Mouse (Mus musculus): ENCODE data around the gene Adh7. TPM values are rescaled to one million over a fixed set of nuclear protein-coding genes. Genes with fewer than 3 reads are reported as not detected.

The Adh7 gene
- total and polyA plus RNA-seq, 3 experiments, result not detected

DNA sequence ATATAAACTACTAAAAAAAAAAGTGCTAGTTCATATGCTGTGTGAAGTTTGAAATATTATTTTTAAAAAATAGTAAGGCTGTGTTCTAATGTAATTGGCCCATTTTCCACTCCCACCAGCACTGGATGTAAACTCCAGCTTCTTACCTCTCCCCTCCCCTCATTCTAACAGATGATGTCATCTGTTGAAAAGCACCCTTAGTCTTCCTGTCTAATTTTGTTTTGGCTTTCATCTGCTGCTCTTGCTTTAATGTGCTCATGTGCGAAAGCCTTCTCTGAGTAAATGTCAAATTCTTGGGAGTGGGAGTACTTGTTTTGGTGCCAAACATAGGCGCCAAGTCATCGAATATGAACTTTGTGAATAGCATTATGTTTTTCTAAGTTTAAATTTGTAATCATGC lies 47.1 kb downstream of the Adh7 start (continued):
- TF ChIP-seq GABPA (IDR thresholded peaks at IDR 0.05; ENCODE audit: low read depth, low read length), result no peak
- TF ChIP-seq GATA1 (IDR thresholded peaks at IDR 0.05; ENCODE audit: low read depth, low read length), result no peak
- no peak for TF ChIP-seq MXI1 (IDR thresholded peaks at IDR 0.05; ENCODE audit: low read depth, low read length)
- no peak for TF ChIP-seq CHD2 (IDR thresholded peaks at IDR 0.05; ENCODE audit: low read length)

DNA sequence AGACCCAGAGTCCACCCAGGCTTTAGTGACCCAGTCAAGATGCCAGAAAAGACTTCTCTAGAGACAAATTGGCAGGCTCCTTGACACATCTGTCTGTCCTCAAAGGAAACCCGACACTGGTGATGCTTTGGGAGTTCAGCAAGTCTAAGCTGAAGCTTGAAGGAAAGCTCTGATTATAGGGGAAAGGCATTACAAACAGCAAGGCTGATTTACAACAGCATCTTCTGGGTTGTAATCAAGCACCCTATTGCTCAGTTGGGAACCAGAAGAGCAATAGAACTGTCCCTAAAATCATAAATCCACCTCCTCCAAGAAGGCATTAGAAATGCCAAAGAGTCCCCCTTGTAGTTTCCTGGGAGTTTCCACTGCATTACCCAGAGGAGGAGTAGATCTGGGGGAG lies 52.9 kb downstream of the Adh7 start:
- H3K27me3 ChIP-seq (ENCODE audit: control insufficient read depth in 1 of 2, insufficient read depth in 2 of 2, low read length in 2 of 2), result peaks cover 14 to 20% of the 10 kb centered on the region in 2 experiments
- no peak overlapping the region for H3K27ac ChIP-seq (ENCODE audit: control insufficient read depth, low read depth, low read length)
- DNase-seq (ENCODE audit: low read depth, low spot score), result no peak
- no peak overlapping the region for H3K4me3 ChIP-seq (ENCODE audit: control insufficient read depth in 1 of 2, insufficient read depth in 1 of 2, low read depth in 2 of 2, low read length in 2 of 2)
- no peak for TF ChIP-seq HCFC1 (IDR thresholded peaks at IDR 0.05; ENCODE audit: low read depth, low read length)
- no peak for TF ChIP-seq MYC (IDR thresholded peaks at IDR 0.05; ENCODE audit: low read depth, low read length)
- no peak for TF ChIP-seq CTCF (IDR thresholded peaks at IDR 0.05 in 2 of 3, conservative IDR thresholded peaks at IDR 0.05 in 1 of 3; ENCODE audit: control insufficient read depth in 1 of 3, insufficient read depth in 1 of 3, low read depth in 2 of 3, low read length in 3 of 3, poor library complexity in 1 of 3, severe bottlenecking in 1 of 3)
- TF ChIP-seq SMC3 (IDR thresholded peaks at IDR 0.05; ENCODE audit: low read depth, low read length), result no peak
- TF ChIP-seq USF1 (IDR thresholded peaks at IDR 0.05; ENCODE audit: low read depth, low read length), result no peak
- no peak for TF ChIP-seq ZC3H11A (IDR thresholded peaks at IDR 0.05; ENCODE audit: low read depth, low read length)
- H3K36me3 ChIP-seq (ENCODE audit: control insufficient read depth in 1 of 2, insufficient read depth in 2 of 2, low read length in 2 of 2), result no peaks in the 10 kb centered on the region
- no peak overlapping the region for H3K9ac ChIP-seq (ENCODE audit: control insufficient read depth, low read depth, low read length, poor library complexity, severe bottlenecking)
- H3K79me2 ChIP-seq (ENCODE audit: control insufficient read depth, insufficient read depth, low read length, poor library complexity), result no peaks in the 10 kb centered on the region
- no peaks in the 10 kb centered on the region for H3K4me1 ChIP-seq (ENCODE audit: control insufficient read depth in 1 of 2, insufficient read depth in 2 of 2, low read length in 2 of 2)
- H3K9me3 ChIP-seq (replicated peaks; ENCODE audit: insufficient read depth, low read length), result no peaks in the 10 kb centered on the region

DNA sequence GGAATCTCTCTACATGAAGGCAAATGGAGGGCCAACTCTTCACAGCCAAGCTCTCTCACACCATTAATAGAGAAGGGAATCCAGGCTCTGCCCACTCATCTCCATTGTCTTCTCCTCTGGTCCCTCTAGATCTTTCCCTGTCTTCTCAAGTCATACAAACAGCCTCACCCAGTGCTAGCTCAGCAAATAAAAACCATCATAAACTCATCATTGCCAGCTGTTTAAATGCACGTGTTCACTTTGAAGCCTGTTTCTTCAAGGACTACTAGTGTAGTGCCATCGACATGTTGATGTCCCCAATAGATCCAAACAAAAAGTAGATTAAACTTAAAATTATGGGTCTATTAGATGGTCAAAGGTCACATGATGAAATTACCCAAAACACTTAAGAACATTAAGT lies 53.7 kb downstream of the Adh7 start:
- no peaks in the 10 kb centered on the region for H3K36me3 ChIP-seq (ENCODE audit: control insufficient read depth in 1 of 2, insufficient read depth in 2 of 2, low read length in 2 of 2)
- no peak overlapping the region for H3K27ac ChIP-seq (ENCODE audit: control insufficient read depth, low read depth, low read length)
- peaks cover 11 to 20% of the 10 kb centered on the region in 2 experiments for H3K27me3 ChIP-seq (ENCODE audit: control insufficient read depth in 1 of 2, insufficient read depth in 2 of 2, low read length in 2 of 2)
- H3K79me2 ChIP-seq (ENCODE audit: control insufficient read depth, insufficient read depth, low read length, poor library complexity), result no peaks in the 10 kb centered on the region
- H3K9me3 ChIP-seq (replicated peaks; ENCODE audit: insufficient read depth, low read length), result no peaks in the 10 kb centered on the region
- DNase-seq (ENCODE audit: low read depth, low spot score), result no peak
- H3K9ac ChIP-seq (ENCODE audit: control insufficient read depth, low read depth, low read length, poor library complexity, severe bottlenecking), result no peak overlapping the region
- H3K4me3 ChIP-seq (ENCODE audit: control insufficient read depth in 1 of 2, insufficient read depth in 1 of 2, low read depth in 2 of 2, low read length in 2 of 2), result no peak overlapping the region
- TF ChIP-seq GATA1 (IDR thresholded peaks at IDR 0.05; ENCODE audit: low read depth, low read length) (no peak), TCF12 (IDR thresholded peaks at IDR 0.05; ENCODE audit: low read depth, low read length) (no peak), MYC (IDR thresholded peaks at IDR 0.05; ENCODE audit: low read depth, low read length) (no peak), CHD2 (IDR thresholded peaks at IDR 0.05; ENCODE audit: low read length) (no peak), ZMIZ1 (IDR thresholded peaks at IDR 0.05; ENCODE audit: low read depth, low read length) (no peak), POLR2AphosphoS2 (IDR thresholded peaks at IDR 0.05; ENCODE audit: low read length) (no peak), ELF1 (IDR thresholded peaks at IDR 0.05; ENCODE audit: low read depth, low read length) (no peak), HCFC1 (IDR thresholded peaks at IDR 0.05; ENCODE audit: low read depth, low read length) (no peak), ZKSCAN1 (IDR thresholded peaks at IDR 0.05; ENCODE audit: low read depth, low read length) (no peak), CTCF (IDR thresholded peaks at IDR 0.05 in 2 of 3, conservative IDR thresholded peaks at IDR 0.05 in 1 of 3; ENCODE audit: control insufficient read depth in 1 of 3, insufficient read depth in 1 of 3, low read depth in 2 of 3, low read length in 3 of 3, poor library complexity in 1 of 3, severe bottlenecking in 1 of 3) (no peak), TBP (IDR thresholded peaks at IDR 0.05; ENCODE audit: low read depth, low read length) (no peak), CHD1 (IDR thresholded peaks at IDR 0.05; ENCODE audit: low read depth, low read length) (no peak), BHLHE40 (IDR thresholded peaks at IDR 0.05; ENCODE audit: borderline replicate concordance, low read depth, low read length) (no peak), UBTF (IDR thresholded peaks at IDR 0.05; ENCODE audit: borderline replicate concordance, insufficient read depth, low read depth, low read length) (no peak), MAFK (IDR thresholded peaks at IDR 0.05; ENCODE audit: borderline replicate concordance, low read depth, low read length) (no peak), JUND (IDR thresholded peaks at IDR 0.05; ENCODE audit: low read depth, low read length) (no peak), NELFE (IDR thresholded peaks at IDR 0.05; ENCODE audit: low read depth, low read length) (no peak), ZC3H11A (IDR thresholded peaks at IDR 0.05; ENCODE audit: low read depth, low read length) (no peak)
- H3K4me1 ChIP-seq (ENCODE audit: control insufficient read depth in 1 of 2, insufficient read depth in 2 of 2, low read length in 2 of 2), result no peaks in the 10 kb centered on the region
